In the genomic region with DNA sequence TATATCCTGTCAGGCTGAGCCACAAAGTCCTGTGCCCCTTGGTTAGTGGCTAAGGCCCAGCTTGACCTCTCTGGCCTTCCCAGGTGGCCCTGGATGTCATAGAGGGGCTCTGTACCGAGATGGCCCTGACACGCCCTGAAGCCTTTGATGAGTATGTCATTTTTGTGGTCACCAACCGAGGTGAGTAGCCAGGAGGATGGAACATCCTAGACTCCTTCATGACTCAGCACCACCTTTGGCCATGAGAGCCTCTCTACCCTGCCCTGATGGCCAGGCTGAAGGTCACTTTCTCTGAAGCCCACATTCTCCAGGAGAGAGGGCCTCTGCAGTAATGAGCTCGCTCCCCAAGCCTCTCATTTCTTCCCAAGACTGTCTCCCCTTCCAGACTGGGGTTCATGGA, we compare ENCODE assay signal across 8 mouse cellular contexts.
"Had no signal": no experiment of that assay in that cellular context is flagged by ENCODE, and none has a peak within 500 bp of the region (broad histone marks: within the 10 kb centered on the region; RNA-seq: fewer than 3 reads in every experiment).

No protein-coding gene starts in this region.

- DNase-seq: layer of hippocampus, adult 9-11 months; layer of hippocampus, postnatal 36 days; liver, postnatal 0 days; lung, embryonic 14.5 days; midbrain, embryonic 14.5 days; thymus, adult 2 months; thymus, postnatal 14 days; thymus, postnatal 4 days had no signal
